Mouse (Mus musculus): ENCODE data around the gene Rasal1.

Gene Rasal1

GRCm38 (mm10) chr5:120648569-120649373 lies at the start of gene Rasal1:
Rasal1 (plus strand) TSS chr5:120648812.
- in situ Hi-C loops (cut with MseI, MboI) = no loop called here

GRCm38 (mm10) chr5:120599625-120600024 lies 49.0 kb upstream of the Rasal1 start:
- in situ Hi-C loops (cut with MseI, MboI) = loop anchor here in 1 of 2 experiments (5.0 kb wide), 1 partner anchor 92 kb away; no protein-coding TSS in a partner anchor

DNA sequence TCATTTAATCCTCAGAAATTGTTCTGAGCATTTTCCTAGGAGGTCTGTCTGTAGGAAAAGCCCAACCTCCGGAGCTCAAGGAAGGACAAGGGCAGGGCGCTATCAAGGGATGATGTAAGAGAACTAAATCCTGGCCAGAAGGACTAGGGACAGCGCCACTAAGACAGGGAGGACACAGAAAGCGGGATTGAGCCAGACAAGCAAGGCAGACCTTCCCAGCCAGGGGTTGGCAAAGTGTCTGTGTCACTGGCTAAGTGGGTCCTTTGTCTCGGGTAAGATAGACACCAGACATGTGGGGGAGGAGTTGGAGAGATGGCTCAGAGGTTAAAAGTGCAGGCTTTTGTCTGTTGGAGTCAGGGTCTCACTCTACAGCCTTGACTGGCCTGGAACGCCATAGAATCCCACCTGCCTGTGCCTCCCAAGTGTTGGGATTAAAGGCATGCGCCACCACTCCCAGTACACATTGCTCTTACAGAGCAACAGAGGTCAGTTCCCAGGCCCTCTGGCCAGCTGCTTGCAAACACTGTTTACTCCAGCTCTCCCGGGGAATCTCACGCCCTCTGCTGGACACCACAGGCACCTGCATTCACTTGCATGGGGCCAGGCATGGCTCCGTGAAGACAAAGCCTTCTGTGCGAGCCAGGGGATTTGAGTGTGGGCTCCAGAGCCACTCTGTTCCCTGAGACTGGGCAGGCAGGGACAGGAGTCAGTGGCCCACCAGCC lies 47.5 kb upstream of the Rasal1 start:
- in situ Hi-C loops (cut with MseI, MboI) = no loop called here

- in situ Hi-C loops (cut with MseI, MboI) = no loop called here
Observed at GRCm38 (mm10) chr5:120602210-120602609, 46.4 kb upstream of the Rasal1 start.

DNA sequence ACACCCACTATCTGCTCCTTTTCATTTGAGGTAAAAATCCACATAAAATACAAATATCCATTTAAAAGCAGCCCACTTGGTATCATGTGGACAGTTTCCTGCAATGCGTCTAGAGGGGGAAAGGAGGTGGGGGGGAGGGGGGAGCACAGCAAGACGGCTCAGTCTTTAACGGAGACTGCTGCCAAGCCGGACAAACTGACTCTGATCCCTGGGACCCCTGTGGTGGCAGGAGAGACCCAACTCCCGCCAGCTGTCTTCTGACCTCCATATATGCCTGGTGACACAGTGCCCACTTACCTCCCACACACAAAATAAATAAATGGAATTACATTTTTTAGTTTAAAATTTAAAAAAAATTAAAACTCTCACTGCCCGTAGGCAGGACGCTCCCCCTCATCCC lies 45.1 kb upstream of the Rasal1 start:
- in situ Hi-C loops (cut with MseI, MboI) = no loop called here

- in situ Hi-C loops (cut with MseI, MboI) = loop anchor here in 1 of 2 experiments (5.0 kb wide), 1 partner anchor 93 kb away; the partner anchor contains the start of gene Slc8b1
Observed at GRCm38 (mm10) chr5:120604839-120605238, 43.8 kb upstream of the Rasal1 start.

- in situ Hi-C loops (cut with MseI, MboI) = loop anchor here in 1 of 2 experiments (5.0 kb wide), 1 partner anchor 93 kb away; the partner anchor contains the start of gene Slc8b1
Observed at GRCm38 (mm10) chr5:120605241-120605661, 43.4 kb upstream of the Rasal1 start.

DNA sequence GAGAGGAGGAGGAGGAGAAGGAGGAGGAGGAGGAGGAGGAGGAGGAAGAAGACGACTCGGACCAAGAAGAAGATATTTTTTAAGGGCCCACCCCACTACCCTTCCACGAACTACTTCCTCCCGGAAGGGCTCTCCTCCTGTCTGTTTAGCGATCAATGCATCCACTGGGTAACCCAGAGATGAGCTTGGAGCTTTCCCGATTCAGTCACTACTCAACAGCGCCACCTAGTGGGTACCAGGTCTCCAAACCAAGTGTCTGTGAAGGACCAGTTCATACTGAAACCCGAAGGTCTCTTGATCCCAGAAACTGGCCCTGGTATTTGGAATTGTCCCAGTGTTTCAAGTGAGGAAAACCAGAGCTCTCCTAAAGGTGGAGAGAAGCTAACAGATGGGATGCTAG lies 42.9 kb upstream of the Rasal1 start:
- in situ Hi-C loops (cut with MseI, MboI) = loop anchor here in 1 of 2 experiments (5.0 kb wide), 1 partner anchor 93 kb away; the partner anchor contains the start of gene Slc8b1

- in situ Hi-C loops (cut with MseI, MboI) = loop anchor here in 1 of 2 experiments (5.0 kb wide), 1 partner anchor 94 kb away; the partner anchor contains the start of gene Slc8b1
Observed at GRCm38 (mm10) chr5:120606590-120607200, 41.9 kb upstream of the Rasal1 start.

DNA sequence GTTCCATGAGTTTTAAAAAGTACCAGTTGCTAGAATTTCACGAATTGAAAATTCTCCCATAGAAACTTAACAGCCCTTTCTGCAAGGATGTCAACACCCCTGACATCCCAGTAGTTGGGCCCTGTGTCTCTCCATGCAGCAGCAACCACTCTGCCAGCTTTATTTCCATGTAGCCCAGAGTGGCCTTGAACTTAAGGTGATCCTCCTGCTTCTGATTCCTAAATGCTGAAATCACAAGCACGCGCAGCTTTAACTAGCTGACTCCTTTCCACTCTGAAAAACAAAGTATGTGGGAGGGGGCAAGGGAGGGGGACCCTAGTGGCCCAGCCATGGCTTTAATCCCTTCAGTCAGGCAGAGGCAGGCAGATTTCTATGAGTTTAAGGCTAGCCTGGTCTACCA lies 41.3 kb upstream of the Rasal1 start:
- in situ Hi-C loops (cut with MseI, MboI) = loop anchor here in 1 of 2 experiments (5.0 kb wide), 1 partner anchor 95 kb away; the partner anchor contains the start of gene Slc8b1

- in situ Hi-C loops (cut with MseI, MboI) = loop anchor here in 1 of 2 experiments (5.0 kb wide), 1 partner anchor 97 kb away; the partner anchor contains the start of gene Slc8b1
Observed at GRCm38 (mm10) chr5:120609246-120609775, 39.3 kb upstream of the Rasal1 start.

- in situ Hi-C loops (cut with MseI, MboI) = no loop called here
Observed at GRCm38 (mm10) chr5:120610906-120611305, 37.7 kb upstream of the Rasal1 start.

GRCm38 (mm10) chr5:120611416-120611815 lies 37.2 kb upstream of the Rasal1 start:
- in situ Hi-C loops (cut with MseI, MboI) = no loop called here

DNA sequence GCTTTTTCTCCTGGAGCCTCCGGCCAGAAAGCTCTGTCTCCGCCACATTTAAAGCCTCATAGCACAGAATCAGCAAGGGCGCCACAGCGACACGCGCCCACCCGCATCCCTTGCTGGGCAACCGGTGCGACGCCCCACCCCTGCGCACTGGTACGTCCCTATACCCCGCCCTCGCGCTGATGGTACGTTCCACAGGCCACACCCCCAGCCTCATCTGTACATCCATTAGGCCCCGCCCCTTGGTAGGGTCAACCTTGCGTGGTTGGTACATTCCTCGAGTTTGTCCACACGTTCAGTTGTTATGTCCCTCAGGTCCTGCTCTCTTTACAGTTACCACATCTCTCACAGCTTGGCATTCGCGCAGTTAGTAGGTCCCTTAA lies 36.2 kb upstream of the Rasal1 start, which contains the start of the genes Rita1 and Ddx54:
Gene Rita1, minus strand, starts transcription at position 148 of the 380 bp plus-strand sequence.
Gene Ddx54, plus strand, starts transcription at position 298 of the 380 bp plus-strand sequence.
- in situ Hi-C loops (cut with MseI, MboI) = no loop called here

GRCm38 (mm10) chr5:120612822-120613604 lies 35.6 kb upstream of the Rasal1 start:
- in situ Hi-C loops (cut with MseI, MboI) = no loop called here

DNA sequence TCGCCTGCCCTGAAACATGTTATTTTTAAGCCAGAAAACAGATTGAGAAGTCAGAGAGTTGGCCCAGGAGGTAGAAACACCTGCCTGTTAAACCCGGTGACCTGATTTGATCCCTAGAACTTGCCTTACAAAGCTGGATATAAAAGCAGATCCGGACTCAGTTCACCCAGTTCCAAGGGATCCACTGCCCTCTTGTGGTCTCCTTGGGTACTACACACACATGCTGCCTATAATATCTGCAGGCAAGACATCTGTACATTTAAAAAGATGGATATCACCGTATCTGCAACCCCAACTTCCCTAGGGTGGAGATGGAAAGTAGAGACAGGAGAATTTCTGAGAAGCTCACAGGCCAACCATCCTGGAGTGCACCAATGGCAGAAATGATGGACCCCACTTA lies 32.7 kb upstream of the Rasal1 start:
- in situ Hi-C loops (cut with MseI, MboI) = loop anchor here in 1 of 2 experiments (5.0 kb wide), 1 partner anchor 56 kb away; no protein-coding TSS in a partner anchor

- in situ Hi-C loops (cut with MseI, MboI) = loop anchor here in 1 of 2 experiments (5.0 kb wide), 1 partner anchor 54 kb away; no protein-coding TSS in a partner anchor
Observed at GRCm38 (mm10) chr5:120618778-120619177, 29.8 kb upstream of the Rasal1 start.

DNA sequence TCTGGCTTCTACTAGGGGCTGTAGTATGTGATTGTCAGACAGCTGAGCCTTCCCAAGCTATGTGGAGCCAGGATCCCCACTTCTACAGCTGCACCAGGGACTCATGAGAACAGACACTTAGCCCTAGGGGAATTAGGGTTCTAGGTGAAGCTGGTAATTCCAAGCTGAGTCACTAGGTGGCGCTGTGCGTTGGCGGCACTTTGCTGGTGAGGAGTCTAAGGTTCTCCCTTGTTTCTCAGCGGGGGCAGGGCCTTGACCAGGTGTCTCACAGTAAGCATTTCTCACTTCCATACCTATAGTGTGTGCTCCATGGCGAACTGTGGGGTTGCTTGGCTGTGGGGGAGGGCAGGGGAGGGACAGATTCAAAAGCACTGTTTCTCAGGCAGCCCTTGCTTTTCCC lies 29.4 kb upstream of the Rasal1 start:
- in situ Hi-C loops (cut with MseI, MboI) = loop anchor here in 1 of 2 experiments (5.0 kb wide), 1 partner anchor 53 kb away; no protein-coding TSS in a partner anchor

GRCm38 (mm10) chr5:120620375-120621077 lies 28.1 kb upstream of the Rasal1 start:
- in situ Hi-C loops (cut with MseI, MboI) = no loop called here
